Mouse (Mus musculus): ENCODE measurements around the gene Inpp5b. TPM values are rescaled to one million over a fixed set of nuclear protein-coding genes. Genes with fewer than 3 reads are reported as not detected.

Gene Inpp5b
- polyA plus RNA-seq, 1 experiment, result 27.0 TPM

- Histone ChIP-seq H3K4me3 (ENCODE audit: low read depth, low read length) (0 out of 2 replicates have a peak overlapping the region, but pooled peaks have one; percentile 80), H3K4me1 (ENCODE audit: control insufficient read depth, insufficient read depth, low read length) (peaks cover 10% of the 10 kb centered on the region), H3K27ac (ENCODE audit: insufficient read depth, low read length) (peak overlapping the region; percentile 28; the same call in 1 of the 2 replicates), H3K27me3 (ENCODE audit: control insufficient read depth, insufficient read depth, low read length, poor library complexity, severe bottlenecking) (no peaks in the 10 kb centered on the region), H3K36me3 (ENCODE audit: control insufficient read depth, insufficient read depth, low read length, poor library complexity, severe bottlenecking) (no peaks in the 10 kb centered on the region), H3K9me3 (replicated peaks; ENCODE audit: control insufficient read depth, insufficient read depth, low read length, poor library complexity, severe bottlenecking) (no peaks in the 10 kb centered on the region), H3K9ac (ENCODE audit: low read depth, poor library complexity, severe bottlenecking) (peak overlapping the region; percentile 7; the same call in 1 of the 2 replicates)
- TF ChIP-seq POLR2A (IDR thresholded peaks at IDR 0.05; ENCODE audit: insufficient read depth, low read length) (no peak), EP300 (IDR thresholded peaks at IDR 0.05; ENCODE audit: insufficient read depth, low read depth, low read length) (no peak), CTCF (IDR thresholded peaks at IDR 0.05; ENCODE audit: low read depth, low read length) (no peak)
Observed at GRCm38 (mm10) chr4:124699791-124700190, 41.9 kb upstream of the Inpp5b start.

DNA sequence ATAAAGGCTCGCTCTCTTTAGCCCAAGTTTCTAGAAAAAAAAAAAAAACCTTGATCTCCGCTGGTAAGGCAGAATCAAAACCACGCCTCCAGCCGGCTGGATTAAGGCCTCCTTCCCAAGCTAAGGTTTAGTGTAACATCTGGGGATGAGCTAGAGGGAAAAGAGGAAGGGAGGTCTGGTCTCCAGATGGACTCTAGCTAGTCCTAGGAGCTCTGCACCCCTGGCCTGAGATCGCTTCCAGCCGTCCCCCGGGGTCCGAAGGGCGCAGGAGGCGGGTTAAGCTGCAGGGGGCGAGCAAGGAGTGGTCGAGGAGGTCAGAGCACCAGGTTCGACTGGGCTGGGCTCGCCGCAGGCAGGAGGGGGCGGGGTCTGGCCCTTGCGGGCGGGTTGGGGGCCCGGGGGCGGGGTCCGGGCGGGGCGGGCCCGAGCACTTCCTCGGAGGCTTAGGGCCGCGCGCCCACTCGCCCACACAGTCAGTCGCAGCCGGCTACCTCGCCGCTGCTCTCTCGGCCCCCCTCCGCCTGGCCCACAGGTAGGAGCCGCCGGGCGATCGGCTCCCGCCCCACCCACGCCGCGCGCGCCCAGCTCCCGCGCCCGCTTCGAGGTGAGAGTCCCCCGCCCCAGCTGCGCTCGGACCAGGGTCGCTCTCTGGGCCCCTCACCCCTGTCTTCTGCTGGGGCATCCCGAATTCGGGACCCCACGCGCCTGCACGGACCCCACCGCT lies 41.2 kb upstream of the Inpp5b start, which contains the start of gene Fhl3:
Gene Fhl3, plus strand, starts transcription at position 454 of the 724 bp plus-strand sequence.
- peaks cover 10% of the 10 kb centered on the region for H3K4me1 ChIP-seq (ENCODE audit: control insufficient read depth, insufficient read depth, low read length)
- TF ChIP-seq CTCF (IDR thresholded peaks at IDR 0.05; ENCODE audit: low read depth, low read length) (no peak), EP300 (IDR thresholded peaks at IDR 0.05; ENCODE audit: insufficient read depth, low read depth, low read length) (0 out of 2 replicates have a peak, but pooled peaks have one; percentile 35), POLR2A (IDR thresholded peaks at IDR 0.05; ENCODE audit: insufficient read depth, low read length) (no peak)

DNA sequence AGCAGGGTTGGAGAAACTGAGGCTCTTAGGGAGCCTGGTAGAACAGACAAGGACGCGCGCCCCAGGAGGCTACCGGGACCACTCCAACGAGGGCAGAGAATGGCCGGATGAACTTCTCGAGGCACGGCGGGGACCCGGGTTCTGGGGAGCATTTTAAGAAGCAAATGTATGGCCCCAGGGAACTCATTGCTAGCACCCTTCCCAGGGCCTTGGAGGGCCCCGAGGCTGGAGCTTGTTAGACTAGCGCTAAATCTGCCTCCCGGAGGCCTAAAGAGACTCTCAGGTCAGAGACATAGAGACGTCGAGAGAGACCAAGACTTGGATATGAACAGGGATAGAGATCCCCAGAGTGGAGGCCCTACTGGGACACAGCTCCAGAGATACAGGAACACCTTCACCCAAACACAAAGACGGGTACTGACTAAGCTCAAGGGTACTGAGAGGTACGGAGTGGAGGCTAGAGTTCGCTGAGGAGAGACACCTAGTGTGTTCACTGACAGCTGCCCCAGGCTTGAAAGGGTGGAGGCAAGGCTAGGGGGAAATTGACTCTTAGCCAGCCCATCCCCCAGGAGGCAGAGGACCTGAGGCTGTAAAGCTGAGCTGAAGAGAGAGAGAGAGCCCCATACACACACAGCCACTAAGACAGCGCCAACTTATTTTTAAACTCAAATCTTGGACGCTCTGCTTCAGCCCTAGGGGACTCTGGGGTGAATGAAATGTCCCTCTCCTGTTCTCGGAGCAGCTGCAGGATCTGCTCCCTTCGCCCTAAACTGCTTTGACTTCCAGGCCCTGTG lies 40.4 kb upstream of the Inpp5b start:
- Histone ChIP-seq H3K4me1 (ENCODE audit: control insufficient read depth, insufficient read depth, low read length) (peaks cover 10% of the 10 kb centered on the region), H3K9ac (ENCODE audit: low read depth, poor library complexity, severe bottlenecking) (peak overlapping the region; percentile 85), H3K9me3 (replicated peaks; ENCODE audit: control insufficient read depth, insufficient read depth, low read length, poor library complexity, severe bottlenecking) (no peaks in the 10 kb centered on the region), H3K27me3 (ENCODE audit: control insufficient read depth, insufficient read depth, low read length, poor library complexity, severe bottlenecking) (no peaks in the 10 kb centered on the region), H3K27ac (ENCODE audit: insufficient read depth, low read length) (no peak overlapping the region), H3K36me3 (ENCODE audit: control insufficient read depth, insufficient read depth, low read length, poor library complexity, severe bottlenecking) (no peaks in the 10 kb centered on the region), H3K4me3 (ENCODE audit: low read depth, low read length) (peak overlapping the region; percentile 72)
- TF ChIP-seq EP300 (IDR thresholded peaks at IDR 0.05; ENCODE audit: insufficient read depth, low read depth, low read length) (peak; percentile 60; the same call in 1 of the 2 replicates), POLR2A (IDR thresholded peaks at IDR 0.05; ENCODE audit: insufficient read depth, low read length) (no peak)

More for the DNA sequence above, 41.2 kb upstream of the Inpp5b start, which contains the start of gene Fhl3:
- H3K27me3 ChIP-seq (ENCODE audit: control insufficient read depth, insufficient read depth, low read length, poor library complexity, severe bottlenecking), result no peaks in the 10 kb centered on the region
- H3K9me3 ChIP-seq (replicated peaks; ENCODE audit: control insufficient read depth, insufficient read depth, low read length, poor library complexity, severe bottlenecking), result no peaks in the 10 kb centered on the region
- no peaks in the 10 kb centered on the region for H3K36me3 ChIP-seq (ENCODE audit: control insufficient read depth, insufficient read depth, low read length, poor library complexity, severe bottlenecking)
- H3K4me3 ChIP-seq (ENCODE audit: low read depth, low read length), result peak within 1 kb of the TSS; percentile 80
- peak within 1 kb of the TSS; percentile 85 for H3K9ac ChIP-seq (ENCODE audit: low read depth, poor library complexity, severe bottlenecking)
- H3K27ac ChIP-seq (ENCODE audit: insufficient read depth, low read length), result peak within 1 kb of the TSS; percentile 28; the same call in 1 of the 2 replicates

DNA sequence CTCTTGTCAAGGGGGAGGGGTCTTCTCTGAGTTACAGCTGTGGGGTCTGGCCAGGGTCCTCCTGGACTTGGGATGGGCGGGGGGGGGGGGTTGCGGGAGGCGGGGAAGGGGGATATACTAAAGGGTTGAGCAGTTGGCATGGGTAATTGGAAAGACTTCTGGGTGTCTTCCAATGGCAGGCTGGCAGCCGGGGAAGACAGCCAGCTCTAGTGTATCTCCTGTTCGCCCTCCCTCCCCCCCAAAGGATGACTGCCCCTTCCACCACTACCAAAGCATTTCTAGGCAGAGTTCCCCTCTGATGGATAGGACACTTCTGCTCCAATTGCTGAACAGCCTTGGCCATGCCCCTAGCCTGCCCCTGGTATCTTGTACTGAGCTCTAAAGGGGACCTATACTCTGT lies 39.7 kb upstream of the Inpp5b start:
- Histone ChIP-seq H3K27ac (ENCODE audit: insufficient read depth, low read length) (no peak overlapping the region), H3K9ac (ENCODE audit: low read depth, poor library complexity, severe bottlenecking) (no peak overlapping the region), H3K27me3 (ENCODE audit: control insufficient read depth, insufficient read depth, low read length, poor library complexity, severe bottlenecking) (no peaks in the 10 kb centered on the region), H3K4me3 (ENCODE audit: low read depth, low read length) (no peak overlapping the region), H3K36me3 (ENCODE audit: control insufficient read depth, insufficient read depth, low read length, poor library complexity, severe bottlenecking) (no peaks in the 10 kb centered on the region), H3K4me1 (ENCODE audit: control insufficient read depth, insufficient read depth, low read length) (peaks cover 10% of the 10 kb centered on the region), H3K9me3 (replicated peaks; ENCODE audit: control insufficient read depth, insufficient read depth, low read length, poor library complexity, severe bottlenecking) (no peaks in the 10 kb centered on the region)
- TF ChIP-seq CTCF (IDR thresholded peaks at IDR 0.05; ENCODE audit: low read depth, low read length) (no peak), EP300 (IDR thresholded peaks at IDR 0.05; ENCODE audit: insufficient read depth, low read depth, low read length) (no peak)

- H3K4me3 ChIP-seq (ENCODE audit: low read depth, low read length), result no peak overlapping the region
- H3K4me1 ChIP-seq (ENCODE audit: control insufficient read depth, insufficient read depth, low read length), result peaks cover 10% of the 10 kb centered on the region
Observed at GRCm38 (mm10) chr4:124703406-124703805, 38.2 kb upstream of the Inpp5b start.

More at GRCm38 (mm10) chr4:124703406-124703805, 38.2 kb upstream of the Inpp5b start:
- Histone ChIP-seq H3K36me3 (ENCODE audit: control insufficient read depth, insufficient read depth, low read length, poor library complexity, severe bottlenecking) (no peaks in the 10 kb centered on the region), H3K9ac (ENCODE audit: low read depth, poor library complexity, severe bottlenecking) (no peak overlapping the region), H3K27me3 (ENCODE audit: control insufficient read depth, insufficient read depth, low read length, poor library complexity, severe bottlenecking) (no peaks in the 10 kb centered on the region), H3K9me3 (replicated peaks; ENCODE audit: control insufficient read depth, insufficient read depth, low read length, poor library complexity, severe bottlenecking) (no peaks in the 10 kb centered on the region), H3K27ac (ENCODE audit: insufficient read depth, low read length) (peak overlapping the region; percentile 38; the same call in 1 of the 2 replicates)
- TF ChIP-seq EP300 (IDR thresholded peaks at IDR 0.05; ENCODE audit: insufficient read depth, low read depth, low read length) (no peak), CTCF (IDR thresholded peaks at IDR 0.05; ENCODE audit: low read depth, low read length) (no peak), POLR2A (IDR thresholded peaks at IDR 0.05; ENCODE audit: insufficient read depth, low read length) (no peak)
